Mouse (Mus musculus): ENCODE measurements around the gene Nisch.
A peak's percentile ranks its signal among the peaks of the same experiment; 100 is the strongest.

The Nisch gene

GRCm38 (mm10) chr14:31160196-31161150 is 56.3 kb downstream of the Nisch start:
- no peak for DNase-seq

GRCm38 (mm10) chr14:31145694-31146093 is 71.1 kb downstream of the Nisch start:
- no peak for DNase-seq

GRCm38 (mm10) chr14:31141011-31141410 is 75.7 kb downstream of the Nisch start:
- DNase-seq = no peak

- DNase-seq = no peak
These were observed 76.6 kb downstream of the Nisch start for GRCm38 (mm10) chr14:31140141-31140540.

- no peak for DNase-seq
These were observed 77.1 kb downstream of the Nisch start for GRCm38 (mm10) chr14:31139666-31140065.

GRCm38 (mm10) chr14:31138897-31139429 is 77.8 kb downstream of the Nisch start:
- peak; percentile 39 for DNase-seq

GRCm38 (mm10) chr14:31138219-31138896 is 78.4 kb downstream of the Nisch start:
- peak; percentile 42 for DNase-seq

- peak; percentile 80 for DNase-seq
These were observed 79.0 kb downstream of the Nisch start for GRCm38 (mm10) chr14:31137791-31138190.

GRCm38 (mm10) chr14:31137281-31137595 is 79.5 kb downstream of the Nisch start:
- DNase-seq = peak; percentile 35

- DNase-seq = no peak
These were observed 80.1 kb downstream of the Nisch start for GRCm38 (mm10) chr14:31136411-31137280.

GRCm38 (mm10) chr14:31135495-31136410 is 81.0 kb downstream of the Nisch start:
- DNase-seq = no peak

- peak; percentile 21 for DNase-seq
These were observed 82.4 kb downstream of the Nisch start for GRCm38 (mm10) chr14:31134015-31135000.

GRCm38 (mm10) chr14:31133023-31133665 is 83.6 kb downstream of the Nisch start:
- DNase-seq = peak; percentile 25

GRCm38 (mm10) chr14:31132491-31132975 is 84.2 kb downstream of the Nisch start:
- no peak for DNase-seq

- peak; percentile 71 for DNase-seq
These were observed 84.7 kb downstream of the Nisch start for GRCm38 (mm10) chr14:31132031-31132430.

- DNase-seq = peak; percentile 57
These were observed 85.4 kb downstream of the Nisch start for GRCm38 (mm10) chr14:31131272-31131821.

GRCm38 (mm10) chr14:31130236-31131220 is 86.2 kb downstream of the Nisch start, which contains the start of gene Nt5dc2:
Gene Nt5dc2 (plus strand): TSS chr14:31131053.
- peak; percentile 96 for DNase-seq

All from kidney, postnatal 10 days (tissue).